Mouse (Mus musculus): ENCODE results near the gene Dhdh. TPM values are rescaled to one million over a fixed set of nuclear protein-coding genes. Genes with fewer than 3 reads are reported as not detected.
"Not testable (repeated sequence)": the region's sequence is repeated elsewhere in the genome, so short reads cannot be mapped to it uniquely, and the experiment has no call there.

The Dhdh gene
- polyA plus RNA-seq, 1 experiment from 2014 or later: 3.7 TPM

GRCm38 (mm10) chr7:45516846-45517245 lies 28.2 kb upstream of the Dhdh start:
- not testable (repeated sequence) for H3K9me3 ChIP-seq (ENCODE audit: control insufficient read depth, low read length); H3K4me2 ChIP-seq (ENCODE audit: low read depth, low read length); H3K9ac ChIP-seq (ENCODE audit: low read length); ATAC-seq (ENCODE audit: low read depth); H3K36me3 ChIP-seq (ENCODE audit: control insufficient read depth, insufficient read depth, low read length); H3K27me3 ChIP-seq (ENCODE audit: control insufficient read depth, insufficient read depth, low read depth, low read length); H3K27ac ChIP-seq (ENCODE audit: low read length); H3K4me1 ChIP-seq (replicated peaks; ENCODE audit: control insufficient read depth, insufficient read depth, low read length); H3K4me3 ChIP-seq (ENCODE audit: low read length)
- WGBS: 66% methylated on average over 5 of the region's 5 CpGs

- no peaks in the 10 kb centered on the region for H3K27me3 ChIP-seq (ENCODE audit: control insufficient read depth, insufficient read depth, low read depth, low read length)
- H3K36me3 ChIP-seq (ENCODE audit: control insufficient read depth, insufficient read depth, low read length): no peaks in the 10 kb centered on the region
- H3K9me3 ChIP-seq (ENCODE audit: control insufficient read depth, low read length): no peaks in the 10 kb centered on the region
- ATAC-seq (ENCODE audit: low read depth): peak; percentile 27
- H3K4me3 ChIP-seq (ENCODE audit: low read length): no peak overlapping the region
- H3K4me1 ChIP-seq (replicated peaks; ENCODE audit: control insufficient read depth, insufficient read depth, low read length): no peaks in the 10 kb centered on the region; the same call in 1 of the 2 replicates
- H3K9ac ChIP-seq (ENCODE audit: low read length): 0 out of 2 replicates have a peak overlapping the region, but pooled peaks have one; percentile 6
- no peak overlapping the region; the same call in 1 of the 2 replicates for H3K4me2 ChIP-seq (ENCODE audit: low read depth, low read length)
- H3K27ac ChIP-seq (ENCODE audit: low read length): no peak overlapping the region
- WGBS: 26% methylated on average over 16 of the region's 16 CpGs
Measured at GRCm38 (mm10) chr7:45515436-45515835, 26.8 kb upstream of the Dhdh start.

- Histone ChIP-seq H3K4me3 (ENCODE audit: low read length) (no peak overlapping the region), H3K9ac (ENCODE audit: low read length) (no peak overlapping the region), H3K4me2 (ENCODE audit: low read depth, low read length) (no peak overlapping the region), H3K27ac (ENCODE audit: low read length) (no peak overlapping the region), H3K36me3 (ENCODE audit: control insufficient read depth, insufficient read depth, low read length) (no peaks in the 10 kb centered on the region), H3K27me3 (ENCODE audit: control insufficient read depth, insufficient read depth, low read depth, low read length) (no peaks in the 10 kb centered on the region), H3K9me3 (ENCODE audit: control insufficient read depth, low read length) (no peaks in the 10 kb centered on the region), H3K4me1 (replicated peaks; ENCODE audit: control insufficient read depth, insufficient read depth, low read length) (peaks cover 2% of the 10 kb centered on the region)
- no peak for ATAC-seq (ENCODE audit: low read depth)
- 77% methylated on average over 7 of the region's 7 CpGs for WGBS
Measured at GRCm38 (mm10) chr7:45514411-45514810, 25.8 kb upstream of the Dhdh start.

- Histone ChIP-seq H3K27ac (ENCODE audit: low read length) (peak within 1 kb of the TSS; percentile 97), H3K27me3 (ENCODE audit: control insufficient read depth, insufficient read depth, low read depth, low read length) (no peaks in the 10 kb centered on the region), H3K4me3 (ENCODE audit: low read length) (peak within 1 kb of the TSS; percentile 89), H3K36me3 (ENCODE audit: control insufficient read depth, insufficient read depth, low read length) (peaks cover 11% of the 10 kb centered on the region), H3K4me1 (replicated peaks; ENCODE audit: control insufficient read depth, insufficient read depth, low read length) (peaks cover 8% of the 10 kb centered on the region), H3K9ac (ENCODE audit: low read length) (peak within 1 kb of the TSS; percentile 92), H3K9me3 (ENCODE audit: control insufficient read depth, low read length) (no peaks in the 10 kb centered on the region), H3K4me2 (ENCODE audit: low read depth, low read length) (peak within 1 kb of the TSS; percentile 91)
- under 1% methylated on average over 44 of the region's 44 CpGs for WGBS
- ATAC-seq (ENCODE audit: low read depth): peak; percentile 94
Measured at GRCm38 (mm10) chr7:45509912-45510787, 21.5 kb upstream of the Dhdh start, which contains the start of gene Nucb1. Gene Nucb1, minus strand, starts transcription at chr7:45510406.

GRCm38 (mm10) chr7:45509181-45509882 lies 20.7 kb upstream of the Dhdh start:
- ATAC-seq (ENCODE audit: low read depth): peak; percentile 27
- Histone ChIP-seq H3K4me1 (replicated peaks; ENCODE audit: control insufficient read depth, insufficient read depth, low read length) (peaks cover 8% of the 10 kb centered on the region), H3K9me3 (ENCODE audit: control insufficient read depth, low read length) (no peaks in the 10 kb centered on the region), H3K27ac (ENCODE audit: low read length) (no peak overlapping the region), H3K4me2 (ENCODE audit: low read depth, low read length) (peak overlapping the region; percentile 91), H3K4me3 (ENCODE audit: low read length) (peak overlapping the region; percentile 89), H3K36me3 (ENCODE audit: control insufficient read depth, insufficient read depth, low read length) (peaks cover 11% of the 10 kb centered on the region), H3K9ac (ENCODE audit: low read length) (peak overlapping the region; percentile 92), H3K27me3 (ENCODE audit: control insufficient read depth, insufficient read depth, low read depth, low read length) (no peaks in the 10 kb centered on the region)
- 21% methylated on average over 19 of the region's 19 CpGs for WGBS

- peaks cover 11% of the 10 kb centered on the region for H3K36me3 ChIP-seq (ENCODE audit: control insufficient read depth, insufficient read depth, low read length)
- peaks cover 8% of the 10 kb centered on the region for H3K4me1 ChIP-seq (replicated peaks; ENCODE audit: control insufficient read depth, insufficient read depth, low read length)
- no peaks in the 10 kb centered on the region for H3K9me3 ChIP-seq (ENCODE audit: control insufficient read depth, low read length)
- WGBS: 86% methylated on average over 6 of the region's 6 CpGs
- H3K27me3 ChIP-seq (ENCODE audit: control insufficient read depth, insufficient read depth, low read depth, low read length): no peaks in the 10 kb centered on the region
- peak overlapping the region; percentile 91; the same call in 1 of the 2 replicates for H3K4me2 ChIP-seq (ENCODE audit: low read depth, low read length)
- no peak overlapping the region for H3K9ac ChIP-seq (ENCODE audit: low read length)
- H3K4me3 ChIP-seq (ENCODE audit: low read length): no peak overlapping the region
- ATAC-seq (ENCODE audit: low read depth): no peak
- no peak overlapping the region for H3K27ac ChIP-seq (ENCODE audit: low read length)
Measured at GRCm38 (mm10) chr7:45508561-45508960, 20.0 kb upstream of the Dhdh start.

- no peak for ATAC-seq (ENCODE audit: low read depth)
- peaks cover 8% of the 10 kb centered on the region for H3K4me1 ChIP-seq (replicated peaks; ENCODE audit: control insufficient read depth, insufficient read depth, low read length)
- H3K4me3 ChIP-seq (ENCODE audit: low read length): no peak overlapping the region
- no peaks in the 10 kb centered on the region for H3K9me3 ChIP-seq (ENCODE audit: control insufficient read depth, low read length)
- H3K27ac ChIP-seq (ENCODE audit: low read length): no peak overlapping the region
- WGBS: 81% methylated on average over 6 of the region's 6 CpGs
- peaks cover 14% of the 10 kb centered on the region for H3K36me3 ChIP-seq (ENCODE audit: control insufficient read depth, insufficient read depth, low read length)
- H3K9ac ChIP-seq (ENCODE audit: low read length): no peak overlapping the region
- no peak overlapping the region for H3K4me2 ChIP-seq (ENCODE audit: low read depth, low read length)
- H3K27me3 ChIP-seq (ENCODE audit: control insufficient read depth, insufficient read depth, low read depth, low read length): no peaks in the 10 kb centered on the region
Measured at GRCm38 (mm10) chr7:45507583-45507982, 19.0 kb upstream of the Dhdh start.

- Histone ChIP-seq H3K4me1 (replicated peaks; ENCODE audit: control insufficient read depth, insufficient read depth, low read length) (no peaks in the 10 kb centered on the region), H3K9me3 (ENCODE audit: control insufficient read depth, low read length) (no peaks in the 10 kb centered on the region), H3K27me3 (ENCODE audit: control insufficient read depth, insufficient read depth, low read depth, low read length) (no peaks in the 10 kb centered on the region), H3K4me2 (ENCODE audit: low read depth, low read length) (no peak overlapping the region), H3K36me3 (ENCODE audit: control insufficient read depth, insufficient read depth, low read length) (peaks cover 47% of the 10 kb centered on the region), H3K9ac (ENCODE audit: low read length) (no peak overlapping the region), H3K27ac (ENCODE audit: low read length) (no peak overlapping the region), H3K4me3 (ENCODE audit: low read length) (no peak overlapping the region)
- WGBS: 95% methylated on average over 6 of the region's 6 CpGs
- ATAC-seq (ENCODE audit: low read depth): no peak
Measured at GRCm38 (mm10) chr7:45498427-45498826, 9.8 kb upstream of the Dhdh start.

- no peak overlapping the region for H3K9ac ChIP-seq (ENCODE audit: low read length)
- no peaks in the 10 kb centered on the region for H3K27me3 ChIP-seq (ENCODE audit: control insufficient read depth, insufficient read depth, low read depth, low read length)
- no peaks in the 10 kb centered on the region for H3K9me3 ChIP-seq (ENCODE audit: control insufficient read depth, low read length)
- ATAC-seq (ENCODE audit: low read depth): no peak
- WGBS: 87% methylated on average over 9 of the region's 9 CpGs
- no peak overlapping the region for H3K4me3 ChIP-seq (ENCODE audit: low read length)
- H3K4me2 ChIP-seq (ENCODE audit: low read depth, low read length): no peak overlapping the region
- no peak overlapping the region for H3K27ac ChIP-seq (ENCODE audit: low read length)
- H3K36me3 ChIP-seq (ENCODE audit: control insufficient read depth, insufficient read depth, low read length): peaks cover 33% of the 10 kb centered on the region
- H3K4me1 ChIP-seq (replicated peaks; ENCODE audit: control insufficient read depth, insufficient read depth, low read length): 0 out of 2 replicates have a peak, but pooled peaks cover 2% of the 10 kb centered on the region
Measured at GRCm38 (mm10) chr7:45494548-45494947, 5.9 kb upstream of the Dhdh start.
